Mouse (Mus musculus): ENCODE data around the gene Gpha2.

DNA sequence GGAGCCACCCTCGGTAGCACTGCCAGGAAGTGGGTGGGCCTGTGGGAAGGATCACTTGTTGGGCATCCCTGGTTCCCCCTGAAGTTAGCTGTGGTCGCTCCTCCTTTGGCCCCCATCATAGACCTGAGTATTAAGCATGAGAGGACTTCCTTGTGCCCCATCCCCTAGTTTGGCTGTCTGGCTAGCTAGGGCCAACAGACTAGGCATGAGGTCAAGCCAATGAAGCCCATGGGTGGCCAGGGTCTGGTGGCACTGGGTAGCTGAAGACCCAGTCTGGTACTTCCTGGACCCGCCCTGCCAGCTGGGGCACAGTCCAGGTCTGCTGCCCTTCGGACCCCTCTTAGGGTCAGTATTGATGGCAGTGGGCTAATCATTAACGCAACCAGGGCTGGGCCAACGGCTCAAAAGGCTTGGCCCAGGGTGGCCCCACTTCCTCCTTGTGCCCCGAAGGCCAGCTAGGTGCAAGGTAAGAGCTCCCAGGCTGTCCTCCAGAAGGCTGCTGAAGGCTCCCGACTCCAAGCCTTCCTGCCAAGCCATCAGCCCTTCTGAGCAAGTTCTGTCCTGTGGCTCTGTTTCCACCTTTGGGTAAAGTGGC lies 36.8 kb downstream of the Gpha2 start:
- TF ChIP-seq CTCF (IDR thresholded peaks at IDR 0.05; ENCODE audit: insufficient read depth, low read length): no peak
- TF ChIP-seq POLR2A (IDR thresholded peaks at IDR 0.05; ENCODE audit: borderline replicate concordance, extremely low read depth, low read depth, low read length): no peak

Data from lung, adult 2 months (tissue).